Mouse (Mus musculus) CD4-positive naive resting alpha-beta T cell, adult 76 days (primary cell): Measurements from ENCODE around the gene Spag6l. TPM values are rescaled to one million over a fixed set of nuclear protein-coding genes. Genes with fewer than 3 reads are reported as not detected.

Experiments used
- total RNA-seq: library from RNA; stranded (reverse); gene quantifications from one replicate; pipeline ENCODE4 v1.2.4, GENCODE M21; 2023

Spag6l gene
- 5.3 TPM for total RNA-seq

DNA sequence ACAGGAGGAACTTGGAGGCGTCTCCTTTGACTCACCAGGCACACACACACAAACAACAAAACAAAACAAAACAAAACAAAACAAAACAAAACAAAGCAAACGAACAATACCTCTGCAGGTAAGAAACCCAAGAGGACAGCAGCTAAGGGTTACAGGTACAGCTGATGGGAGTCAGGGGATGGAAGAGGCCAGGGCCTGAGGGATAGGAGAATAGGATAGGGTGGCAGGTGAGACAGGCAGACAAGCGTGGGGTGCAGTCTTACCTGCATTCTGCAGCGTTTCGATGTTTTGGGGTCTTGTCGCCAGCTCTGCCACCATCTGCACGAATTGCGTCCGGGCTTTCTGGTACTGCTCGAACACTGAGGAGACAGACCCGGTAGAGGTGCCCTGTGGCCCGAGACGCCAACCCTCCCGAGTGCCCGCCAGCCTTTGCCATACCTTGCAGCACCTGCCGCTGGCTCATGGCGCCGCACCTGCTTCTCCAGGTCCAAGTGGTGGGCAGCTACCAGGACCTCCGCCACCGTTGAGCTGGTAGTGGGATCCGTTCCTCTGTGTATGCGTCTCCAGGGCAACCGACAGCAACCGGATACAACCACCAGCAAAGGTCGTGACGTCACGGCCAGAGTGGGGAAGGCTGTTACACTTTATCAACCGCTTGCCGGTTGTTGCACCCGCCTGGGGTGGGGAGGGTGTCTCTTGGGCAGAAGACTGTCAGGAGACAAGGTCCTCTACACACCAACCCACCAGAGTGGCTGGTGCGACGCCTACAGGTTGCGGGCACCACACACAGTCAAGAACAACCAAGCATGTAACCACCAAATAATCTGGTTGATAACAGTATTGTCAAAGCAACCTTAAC, at the start of gene Spag6l:
TSS of gene Spag6l (minus strand) at position 700 of the 859 bp plus-strand sequence.

DNA sequence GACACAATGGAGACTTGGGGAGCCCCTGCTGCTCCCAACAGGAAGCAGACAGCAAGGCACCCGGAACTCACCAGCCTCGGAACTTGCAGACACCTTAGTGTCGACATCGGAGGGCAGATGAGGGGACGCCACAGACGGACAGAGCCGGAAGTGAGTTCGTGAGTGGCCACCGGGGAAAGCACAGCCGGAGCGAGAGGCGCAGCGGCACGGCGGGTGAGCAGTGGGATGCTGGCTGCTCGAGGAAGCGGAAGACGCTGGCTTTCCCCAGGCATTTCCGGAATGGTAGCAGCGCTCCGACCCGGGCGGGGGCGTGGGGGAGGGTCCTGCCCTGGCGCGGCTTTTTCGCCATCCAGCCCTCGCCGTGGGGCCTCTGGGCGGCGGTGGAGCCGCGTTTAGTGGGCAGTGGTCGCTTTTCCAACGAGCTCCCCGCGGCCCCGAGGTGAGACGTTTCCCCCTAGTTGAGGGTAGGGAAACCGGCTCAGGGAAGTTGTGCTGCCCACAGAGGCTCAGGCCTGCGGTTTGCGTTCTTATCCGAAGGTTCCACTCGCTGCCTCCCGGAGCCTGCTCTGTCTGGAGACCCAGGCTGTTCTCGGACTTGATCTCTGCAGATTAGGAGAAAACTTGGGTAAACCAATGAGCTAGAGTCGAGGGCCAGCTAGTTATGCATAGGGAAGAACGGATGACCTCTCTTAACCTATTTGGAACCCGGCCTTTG, 41.5 kb upstream of the Spag6l start, which contains the start of the genes Top3b and Vpreb1:
TSS of gene Top3b (plus strand) at position 120 of the 715 bp plus-strand sequence.
TSS of gene Vpreb1 (minus strand) at position 227 of the 715 bp plus-strand sequence.

DNA sequence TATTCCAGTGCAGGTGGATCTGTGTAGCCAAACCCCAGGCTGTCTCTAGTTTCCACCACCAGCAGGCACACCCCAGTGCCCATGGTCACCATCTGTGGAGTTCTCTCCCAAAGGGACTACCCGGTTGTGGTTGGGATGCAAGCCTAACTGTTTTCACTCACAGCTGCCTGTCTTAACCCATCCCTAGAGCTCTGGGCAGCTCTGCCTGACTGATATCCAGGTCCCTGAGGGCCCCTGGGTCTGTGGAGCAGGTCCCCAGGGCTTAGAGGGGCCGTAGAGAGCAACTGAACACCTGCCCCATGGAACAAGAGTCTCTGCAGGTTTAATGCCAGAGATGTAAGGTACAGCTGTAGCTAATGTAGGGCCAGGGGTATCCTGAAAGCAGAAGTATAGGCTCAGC, 34.7 kb upstream of the Spag6l start, which contains the start of gene Igll1:
TSS of gene Igll1 (minus strand) at position 8 of the 400 bp plus-strand sequence.

Other genes with a start within 250 kb of the Spag6l start
- 0.91 TPM for gene Fgd4, start 228.9 kb downstream of the Spag6l start, total RNA-seq
- gene Olfr19, start 153.1 kb downstream of the Spag6l start, total RNA-seq, result not detected
- not detected for gene Igll1, start 34.5 kb upstream of the Spag6l start, total RNA-seq
- 94.1 TPM for gene Top3b, start 41.3 kb upstream of the Spag6l start, total RNA-seq
- not detected for gene Vpreb1, start 41.4 kb upstream of the Spag6l start, total RNA-seq
- gene Ppm1f, start 67.0 kb upstream of the Spag6l start, total RNA-seq, result 16.3 TPM
- 189 TPM for gene Mapk1, start 153.9 kb upstream of the Spag6l start, total RNA-seq
- gene Ypel1, start 240.2 kb upstream of the Spag6l start, total RNA-seq, result 0.50 TPM